Mouse (Mus musculus) adrenal gland, postnatal 25 days (tissue): ENCODE measurements around the gene Olfr1417. TPM values are rescaled to one million over a fixed set of nuclear protein-coding genes. Genes with fewer than 3 reads are reported as not detected.

ENCODE experiments used
- DNase-seq: peaks from one replicate; pipeline ENCODE4 v3.0.0; 2021; ENCODE audit warnings: mixed read lengths
- total RNA-seq: library from RNA; stranded (reverse); gene quantifications from 2 replicates; pipeline ENCODE4 v1.2.3, GENCODE M21; 2021

The Olfr1417 gene
- total RNA-seq, 1 experiment from 2014 or later, result not detected

DNA sequence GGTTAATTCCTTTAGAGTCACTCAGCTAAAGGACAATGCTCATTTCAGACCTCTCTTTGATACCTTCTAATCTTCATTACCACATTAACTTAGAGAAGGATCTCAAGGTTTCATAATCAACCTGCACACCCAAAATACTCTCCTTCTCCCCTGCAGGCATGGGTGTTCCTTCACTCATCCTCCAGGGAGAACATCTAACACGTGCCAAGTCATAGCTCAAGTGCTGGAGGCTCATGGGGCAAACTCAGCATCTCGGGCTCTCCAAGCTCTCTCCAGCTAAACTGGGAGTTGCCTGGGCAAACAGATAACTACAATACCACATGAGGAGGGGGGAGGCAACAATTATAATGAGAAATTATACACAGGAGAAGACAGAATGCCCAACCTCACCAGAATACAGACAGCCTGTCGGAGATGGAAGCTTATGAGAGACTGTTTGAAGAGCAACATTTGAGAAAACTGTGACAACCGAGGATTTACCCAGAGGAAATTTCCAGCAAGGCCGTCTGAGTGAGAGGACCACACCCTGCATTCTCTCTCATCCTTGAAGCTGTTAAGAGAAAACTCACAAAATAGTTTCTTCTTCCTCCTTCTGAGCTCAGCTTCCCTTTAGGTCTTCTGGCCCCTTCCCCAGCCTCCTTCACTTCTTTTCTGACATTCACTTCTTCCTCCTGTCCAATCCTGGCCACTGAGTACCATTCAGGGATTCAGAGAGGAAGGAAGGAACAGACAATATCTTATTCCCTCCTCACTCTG lies 28.8 kb downstream of the Olfr1417 start:
- no peak for DNase-seq

DNA sequence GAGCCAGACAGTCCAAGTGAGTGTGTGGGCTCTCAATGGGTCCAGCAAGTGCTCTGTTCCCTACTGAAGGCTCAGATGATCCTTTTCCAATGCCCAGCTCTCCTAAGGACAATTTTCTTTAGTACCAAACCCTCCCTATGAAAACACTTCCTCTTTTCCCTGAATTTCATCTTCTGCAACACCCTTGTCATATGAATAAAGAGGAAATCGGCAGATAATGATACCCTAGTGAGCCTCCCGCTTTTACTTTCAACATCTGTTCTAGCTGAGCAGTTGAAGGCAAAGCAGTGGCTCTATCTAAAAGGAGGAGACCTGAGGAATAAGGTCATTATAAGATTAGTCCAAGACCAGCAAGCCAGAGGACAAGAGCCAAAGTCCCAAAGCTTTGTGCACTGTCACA lies 30.6 kb downstream of the Olfr1417 start:
- no peak for DNase-seq

DNA sequence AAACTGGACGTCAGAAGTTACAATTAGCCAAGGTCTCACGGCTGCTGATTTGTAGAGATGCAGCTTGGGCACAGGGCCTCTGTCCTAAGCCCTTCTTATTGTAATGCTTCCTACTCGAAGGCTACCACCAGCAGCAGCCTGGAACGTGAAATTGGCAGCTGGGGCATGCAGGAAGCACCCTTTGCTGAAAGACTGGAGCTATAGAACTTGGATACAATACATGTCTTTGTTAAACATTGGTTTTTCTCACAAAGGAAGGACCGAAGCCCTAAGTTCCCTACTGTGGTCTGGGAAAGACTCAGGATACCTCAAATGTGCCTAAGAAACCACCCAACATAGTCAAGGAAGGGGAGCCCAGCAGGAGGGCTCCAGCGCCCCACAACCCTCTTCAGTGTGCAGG lies 31.2 kb downstream of the Olfr1417 start:
- no peak for DNase-seq

DNA sequence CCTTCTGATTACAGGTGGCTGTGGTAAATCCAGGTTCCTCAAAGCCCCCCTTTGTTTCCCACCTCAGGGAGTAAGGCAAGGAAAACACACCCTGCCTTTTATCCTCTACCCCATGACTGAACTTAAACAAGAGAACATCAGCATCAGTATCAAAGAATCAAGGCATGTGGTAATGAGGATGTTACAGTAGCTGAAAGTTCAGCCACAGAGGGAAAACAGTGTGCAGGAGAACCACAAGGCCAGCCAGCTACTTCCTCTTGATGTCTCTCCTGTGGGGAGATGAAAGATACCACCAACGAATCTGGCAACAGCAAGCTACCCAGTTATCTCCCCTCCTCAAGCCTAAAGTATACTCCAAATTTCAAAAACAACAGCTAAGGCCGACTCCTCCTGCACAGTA lies 31.8 kb downstream of the Olfr1417 start:
- no peak for DNase-seq

DNA sequence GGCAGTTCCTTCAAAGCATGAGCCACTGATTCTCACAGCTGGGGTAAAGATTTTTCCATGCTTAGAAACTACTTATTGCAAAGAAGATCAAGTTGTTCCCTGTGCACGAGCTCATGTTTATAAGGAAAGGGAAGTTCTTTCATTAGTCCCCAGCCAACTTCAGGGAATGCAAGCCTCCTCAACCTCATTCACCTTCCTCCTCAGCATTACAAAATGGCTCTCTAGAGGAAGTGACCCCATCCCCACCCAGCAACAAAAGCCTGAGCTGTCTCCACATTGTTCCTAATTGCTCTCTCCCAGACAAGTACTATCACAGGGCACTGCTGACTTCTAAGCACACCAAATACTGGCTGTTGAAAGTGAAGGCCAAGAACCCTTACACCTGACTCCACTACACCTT lies 34.6 kb downstream of the Olfr1417 start:
- no peak for DNase-seq

DNA sequence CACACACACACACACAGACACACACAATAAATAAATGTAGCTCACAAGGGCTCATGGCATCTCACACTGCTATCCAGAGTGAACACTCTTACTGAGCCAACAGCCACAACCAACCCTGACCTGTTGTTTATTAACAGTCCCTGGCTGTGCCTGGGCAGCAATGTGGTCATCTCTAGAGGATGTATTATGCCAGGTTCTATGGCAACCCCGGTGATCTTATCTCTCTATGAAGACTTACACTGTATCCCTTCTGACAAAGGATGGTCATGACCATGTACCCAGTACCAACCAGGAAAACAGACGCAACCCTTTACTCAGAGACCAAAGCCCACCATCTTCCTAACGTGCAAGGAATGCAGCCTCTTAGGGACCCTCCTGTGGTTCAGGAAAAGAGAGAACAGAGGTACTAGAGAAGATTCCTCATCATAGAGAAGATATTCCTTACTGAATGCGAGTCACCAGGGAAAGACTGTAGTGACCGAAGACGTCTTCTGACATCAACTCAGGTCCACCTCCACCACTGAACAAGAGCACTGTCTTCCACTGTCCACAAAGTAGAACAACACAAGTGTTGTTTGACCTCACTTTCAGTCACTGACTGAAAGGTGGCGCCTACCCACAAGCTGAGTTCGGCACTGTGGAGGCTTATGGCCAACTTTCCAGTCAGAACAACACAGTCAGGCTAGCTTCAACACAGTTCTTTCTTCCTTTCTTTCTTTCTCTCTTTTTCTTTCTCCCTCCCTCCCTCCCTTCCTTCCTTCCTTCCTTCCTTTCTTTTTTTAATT lies 38.3 kb downstream of the Olfr1417 start:
- DNase-seq, result no peak

DNA sequence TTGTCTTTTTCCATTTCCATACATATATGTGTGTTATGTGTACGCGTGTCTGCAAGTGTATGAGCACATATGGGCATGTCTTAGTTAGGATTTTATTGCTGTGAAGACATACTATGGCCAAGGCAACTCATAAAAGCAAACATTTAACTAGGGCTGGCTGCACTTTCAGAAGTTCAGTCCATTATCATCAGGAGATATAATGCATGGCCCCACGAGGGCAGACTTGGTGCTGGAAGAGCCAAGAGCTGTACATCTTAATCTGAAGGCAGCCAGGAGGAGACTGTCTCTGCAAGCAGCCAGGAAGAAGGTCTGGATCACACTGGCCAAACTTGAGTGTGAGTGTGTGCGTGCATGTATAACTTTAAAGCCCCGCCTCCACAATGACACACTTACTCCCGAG lies 44.6 kb downstream of the Olfr1417 start:
- no peak for DNase-seq

DNA sequence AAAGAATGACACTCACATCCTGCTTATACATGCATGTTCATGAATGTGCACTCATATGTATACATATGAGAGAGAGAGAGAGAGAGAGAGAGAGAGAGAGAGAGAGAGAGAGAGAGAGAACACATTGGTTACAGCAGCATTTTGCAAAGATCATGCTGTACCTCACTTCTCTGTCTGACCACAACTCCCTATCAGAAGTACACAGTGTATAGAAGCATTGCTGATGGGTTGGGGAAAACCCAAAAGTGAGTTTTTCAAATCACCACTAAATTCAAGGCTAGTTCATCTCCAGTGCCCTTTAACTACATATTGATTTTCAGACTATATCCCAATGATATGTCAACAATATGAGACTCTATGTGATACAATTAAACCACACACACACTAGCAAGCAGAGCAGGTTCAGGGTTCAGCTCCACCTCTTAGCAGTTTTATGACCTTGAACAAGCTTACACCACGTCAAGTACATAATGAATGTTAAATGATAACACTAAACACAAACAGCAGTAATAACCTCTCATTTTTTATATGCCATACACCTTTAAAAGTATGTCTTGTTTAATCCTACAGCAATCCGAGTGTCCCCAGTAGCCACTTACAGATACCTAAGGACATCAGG lies 45.2 kb downstream of the Olfr1417 start:
- DNase-seq, result no peak

DNA sequence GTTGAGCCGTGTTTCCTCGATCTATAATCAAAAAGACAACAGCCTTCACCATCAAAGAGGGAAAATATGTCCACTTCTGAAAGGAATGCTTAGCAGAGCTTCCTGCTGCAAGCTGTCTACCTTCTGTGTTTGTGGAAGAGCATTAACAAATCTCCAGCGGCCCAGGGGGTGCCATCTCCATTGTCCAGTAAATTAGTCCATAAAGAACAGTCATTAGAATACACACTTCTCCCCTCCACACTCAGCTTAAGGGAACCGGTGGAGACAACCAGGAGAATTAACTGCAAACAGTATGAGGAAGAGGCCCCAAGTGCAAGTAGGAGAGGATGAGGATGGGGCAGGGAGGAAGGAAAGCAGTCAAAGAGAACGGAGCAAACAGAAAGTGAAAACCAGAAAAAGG lies 47.2 kb downstream of the Olfr1417 start:
- DNase-seq, result no peak

DNA sequence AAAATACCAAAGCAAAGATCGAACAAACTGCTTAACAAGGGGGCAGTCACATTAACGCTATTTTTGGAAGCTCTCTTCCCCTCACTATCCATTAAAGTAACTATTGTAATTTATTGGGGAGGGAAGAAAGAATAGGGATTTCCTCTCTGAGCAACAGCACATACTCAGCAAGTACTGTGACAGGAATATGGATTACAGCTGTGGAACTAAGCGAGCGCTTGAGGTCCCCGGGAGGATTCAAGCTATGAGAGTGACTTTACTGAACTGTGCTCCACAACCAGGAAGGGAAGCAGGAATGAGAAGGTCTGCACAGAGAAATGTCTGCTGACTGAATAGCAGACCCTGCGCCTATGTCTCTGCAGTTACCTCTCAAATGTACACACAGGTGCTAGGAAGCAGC lies 50.1 kb downstream of the Olfr1417 start:
- no peak for DNase-seq

DNA sequence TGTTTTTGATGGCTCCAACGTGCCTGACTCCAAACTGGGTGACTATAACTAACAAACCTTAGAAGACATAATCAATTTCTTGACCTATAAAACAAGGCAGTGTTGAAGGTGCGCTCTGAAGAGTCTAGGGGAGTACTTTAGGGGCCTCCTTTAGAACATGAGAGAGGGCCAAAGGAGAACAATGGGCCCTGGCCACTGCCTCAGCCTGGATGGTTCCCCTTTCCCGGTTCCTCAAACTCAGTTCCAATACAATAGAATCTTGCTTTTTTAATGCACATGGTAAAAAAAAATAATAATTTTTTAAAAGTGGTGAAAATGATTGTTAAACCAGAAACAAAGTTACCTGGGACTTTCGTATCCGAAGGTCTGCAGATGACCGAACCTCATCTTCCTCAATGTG lies 51.2 kb downstream of the Olfr1417 start:
- DNase-seq, result no peak

DNA sequence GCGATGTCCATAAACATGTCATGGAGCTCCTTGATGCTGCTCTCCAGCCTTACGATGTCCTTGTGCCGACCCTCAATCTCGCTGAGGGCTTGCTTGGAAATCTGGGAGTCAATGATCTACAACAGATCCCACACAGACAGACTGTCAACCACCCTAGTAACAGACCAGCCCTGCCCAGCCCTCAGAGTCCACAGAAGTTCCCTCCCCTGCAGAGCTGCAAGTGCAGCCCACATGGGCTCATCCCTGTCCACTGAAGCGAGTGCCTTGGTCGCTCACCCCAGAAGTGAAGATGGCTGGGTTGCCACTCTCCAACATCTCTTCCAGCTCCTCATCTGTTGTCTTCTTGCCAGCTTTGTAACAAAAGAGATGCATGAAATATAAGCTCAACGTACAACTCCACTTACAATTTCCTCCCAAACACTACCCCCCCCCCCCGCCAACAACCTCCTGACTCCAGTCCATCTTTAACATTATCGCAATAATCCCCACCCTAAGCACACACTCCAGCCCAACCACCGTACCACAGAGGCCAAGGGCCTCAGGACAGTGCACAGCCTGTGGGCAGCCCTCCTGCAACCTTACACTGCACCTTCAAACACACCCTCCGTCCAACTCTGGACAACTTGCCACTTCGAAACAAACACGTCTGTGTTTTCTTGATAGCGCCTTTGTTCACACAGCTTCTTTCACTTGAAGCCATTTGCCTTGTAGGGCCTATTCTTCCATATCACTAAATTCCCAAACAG lies 53.4 kb downstream of the Olfr1417 start:
- no peak for DNase-seq

DNA sequence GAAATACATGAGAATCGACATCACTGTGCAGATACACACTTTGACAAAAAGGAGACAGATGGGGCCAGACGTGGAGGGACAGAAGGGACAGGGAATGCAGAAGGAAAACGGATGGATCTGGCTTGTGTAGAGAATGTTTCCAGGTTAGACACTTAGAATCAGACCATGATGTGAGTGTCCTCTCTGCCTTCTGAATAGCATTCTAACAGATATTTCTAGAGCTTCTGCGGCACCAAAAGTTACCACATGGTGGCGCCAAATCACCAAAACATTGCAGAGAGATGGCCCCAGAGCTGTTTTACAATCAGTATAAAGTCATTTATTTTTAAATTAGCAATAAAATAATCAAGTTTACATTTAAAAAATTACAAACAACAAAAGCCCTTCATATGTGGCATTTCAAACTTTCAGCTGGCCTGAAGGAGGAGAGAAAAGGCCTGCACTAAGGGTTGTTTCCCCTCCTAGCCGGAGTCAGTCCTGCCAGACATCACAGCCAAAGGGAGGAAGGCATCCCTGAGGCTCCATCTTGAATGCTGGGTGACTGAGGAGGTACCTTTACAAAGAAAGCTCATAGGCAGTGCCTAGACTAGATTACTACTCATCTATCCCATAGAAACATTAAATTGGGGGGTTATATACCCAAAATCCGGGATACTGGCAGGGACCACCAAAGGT lies 61.7 kb downstream of the Olfr1417 start:
- peak; percentile 66 for DNase-seq

Other genes with a start within 250 kb of the Olfr1417 start
- 2.2 and 2.3 TPM in 2 replicates for gene Ms4a6d, start 234.4 kb downstream of the Olfr1417 start, total RNA-seq
- gene Ms4a2, start 215.5 kb downstream of the Olfr1417 start, total RNA-seq, result not detected in 2 replicates
- gene Ms4a3, start 198.4 kb downstream of the Olfr1417 start, total RNA-seq, result not detected in 2 replicates
- 0.67 TPM in 1 of 2 replicates, not detected in the other for gene Oosp2, start 178.7 kb downstream of the Olfr1417 start, total RNA-seq
- gene Oosp1, start 148.1 kb downstream of the Olfr1417 start, total RNA-seq, result 2.2 and 4.4 TPM in 2 replicates
- gene Oosp3, start 142.2 kb downstream of the Olfr1417 start, total RNA-seq, result not detected in 2 replicates
- not detected in 2 replicates for gene Gif, start 91.7 kb downstream of the Olfr1417 start, total RNA-seq
- gene Mrpl16, start 68.8 kb downstream of the Olfr1417 start, total RNA-seq, result 59.2 and 61.6 TPM in 2 replicates
- gene Stx3, start 19.8 kb downstream of the Olfr1417 start, total RNA-seq, result 11.0 and 12.8 TPM in 2 replicates
- gene Olfr1418, start 21.8 kb upstream of the Olfr1417 start, total RNA-seq, result not detected in 2 replicates
- gene Olfr1419, start 35.9 kb upstream of the Olfr1417 start, total RNA-seq, result not detected in 2 replicates
- not detected in 2 replicates for gene Olfr1420, start 47.3 kb upstream of the Olfr1417 start, total RNA-seq
- 28.9 and 30.0 TPM in 2 replicates for gene Patl1, start 73.2 kb upstream of the Olfr1417 start, total RNA-seq
- 91.9 and 111 TPM in 2 replicates for gene Osbp, start 126.7 kb upstream of the Olfr1417 start, total RNA-seq
- not detected in 2 replicates for gene Olfr1423, start 202.1 kb upstream of the Olfr1417 start, total RNA-seq
- gene Olfr1424, start 223.5 kb upstream of the Olfr1417 start, total RNA-seq, result not detected in 2 replicates
- gene Olfr1425, start 238.5 kb upstream of the Olfr1417 start, total RNA-seq, result not detected in 2 replicates